Mouse (Mus musculus) liver, embryonic 14.5 days (tissue): ENCODE data around the gene Rbm6.

ENCODE experiments used
- CTCF ChIP-seq: IDR thresholded peaks from 2 replicates; pipeline ENCODE4 v1.5.1; 2016; ENCODE audit warnings: antibody characterized with exemption, low read depth, control low read depth
- EP300 ChIP-seq: IDR thresholded peaks from 2 replicates; pipeline ENCODE4 v1.6.1; 2016; ENCODE audit warnings: antibody characterized with exemption, low read depth

- TF ChIP-seq CTCF, result no peak
- no peak for TF ChIP-seq EP300
Measured at GRCm38 (mm10) chr9:107842709-107843108, 30.3 kb downstream of the Rbm6 start.
